Mouse (Mus musculus) CH12.LX (cell line): Measurements from ENCODE around the gene Pdcd6. TPM values are rescaled to one million over a fixed set of nuclear protein-coding genes. Genes with fewer than 3 reads are reported as not detected.

Source experiments
- DNase-seq: peaks from one replicate; pipeline ENCODE4 v3.0.0-alpha.2; 2013; ENCODE audit errors: extremely low read depth
- H3K27ac ChIP-seq: 2 replicates; pipeline ENCODE4 v1.5.1; 2012; ENCODE audit warnings: low read depth, mild to moderate bottlenecking, control low read depth, moderate library complexity; ENCODE audit not compliant: insufficient read depth
- H3K27me3 ChIP-seq: replicated peaks from 2 replicates; pipeline ENCODE3; 2012; ENCODE audit warnings: inconsistent platforms
- H3K36me3 ChIP-seq, 2 experiments: replicated peaks in 1 of 2; 2 replicates each; pipeline versions ENCODE3 to v1.6.1; 2012; ENCODE audit warnings: inconsistent platforms in 1 of 2, low read length in 1 of 2, mild to moderate bottlenecking in 1 of 2, mixed read lengths in 1 of 2, moderate library complexity in 1 of 2; ENCODE audit not compliant: control insufficient read depth in 1 of 2, insufficient read depth in 1 of 2
- H3K4me1 ChIP-seq, 2 experiments: 2 replicates each; pipeline ENCODE4 v1.6.1; 2012; ENCODE audit warnings: inconsistent platforms in 1 of 2, moderate library complexity in 1 of 2; ENCODE audit not compliant: insufficient read depth in 2 of 2, control insufficient read depth in 1 of 2
- H3K4me2 ChIP-seq: 2 replicates; pipeline ENCODE4 v1.6.1; 2012; ENCODE audit warnings: low read depth, mild to moderate bottlenecking, control low read depth; ENCODE audit not compliant: poor library complexity, insufficient read depth, severe bottlenecking
- H3K4me3 ChIP-seq, 3 experiments: fragments of 150-350 bp in 1 of 3; sonication (generic) in 1 of 3; replicated peaks in 1 of 3; 2 replicates each; pipeline versions ENCODE3 to v1.5.1; 2011 to 2012; ENCODE audit warnings: low read depth in 2 of 3, low read length in 2 of 3, mild to moderate bottlenecking in 2 of 3, moderate library complexity in 2 of 3, control low read depth in 1 of 3, improper control_type of control experiment in 1 of 3, inconsistent platforms in 1 of 3, mixed read lengths in 1 of 3; ENCODE audit not compliant: poor library complexity in 1 of 3
- H3K79me2 ChIP-seq: replicated peaks from 2 replicates; pipeline ENCODE4 v1.6.1; 2012; ENCODE audit warnings: mild to moderate bottlenecking, moderate library complexity; ENCODE audit not compliant: control insufficient read depth, poor library complexity, insufficient read depth, severe bottlenecking; ENCODE audit errors: extremely low read depth
- H3K9ac ChIP-seq: 2 replicates; pipeline ENCODE4 v1.6.1; 2012; ENCODE audit warnings: low read depth, mild to moderate bottlenecking, control low read depth, moderate library complexity; ENCODE audit not compliant: insufficient read depth
- H3K9me3 ChIP-seq: replicated peaks from 2 replicates; pipeline ENCODE3; 2012; ENCODE audit warnings: low read length, inconsistent platforms, mixed read lengths
- BHLHE40 ChIP-seq: IDR thresholded peaks from 2 replicates; pipeline ENCODE4 v1.6.1; 2011; ENCODE audit warnings: mild to moderate bottlenecking, low read depth, low read length, improper control_type of control experiment
- ELF1 ChIP-seq: IDR thresholded peaks from 2 replicates; pipeline ENCODE4 v1.6.1; 2014; ENCODE audit warnings: low read depth, mild to moderate bottlenecking, inconsistent platforms, low read length, improper control_type of control experiment
- EP300 ChIP-seq: IDR thresholded peaks from 2 replicates; pipeline ENCODE4 v1.6.1; 2011; ENCODE audit warnings: low read length, improper control_type of control experiment
- HCFC1 ChIP-seq: IDR thresholded peaks from 2 replicates; pipeline ENCODE4 v1.6.1; 2012; ENCODE audit warnings: low read depth, mild to moderate bottlenecking, inconsistent platforms, low read length, improper control_type of control experiment
- JUND ChIP-seq: conservative IDR thresholded peaks from 2 replicates; pipeline ENCODE4 v1.6.1; 2011; ENCODE audit warnings: low read depth, low read length, improper control_type of control experiment
- KAT2A ChIP-seq: IDR thresholded peaks from 2 replicates; pipeline ENCODE4 v1.6.1; 2012; ENCODE audit warnings: low read length, improper control_type of control experiment, inconsistent platforms; ENCODE audit not compliant: insufficient replicate concordance
- MAFK ChIP-seq: IDR thresholded peaks from 2 replicates; pipeline ENCODE4 v1.6.1; 2011; ENCODE audit warnings: low read length, improper control_type of control experiment; ENCODE audit not compliant: insufficient replicate concordance
- MAX ChIP-seq: IDR thresholded peaks from 2 replicates; pipeline ENCODE4 v1.6.1; 2011; ENCODE audit warnings: low read length, improper control_type of control experiment
- MAZ ChIP-seq: IDR thresholded peaks from 2 replicates; pipeline ENCODE4 v1.6.1; 2012; ENCODE audit warnings: low read depth, mild to moderate bottlenecking, inconsistent platforms, low read length, improper control_type of control experiment, moderate library complexity
- MEF2A ChIP-seq: IDR thresholded peaks from 2 replicates; pipeline ENCODE4 v1.6.1; 2014; ENCODE audit warnings: low read depth, mild to moderate bottlenecking, inconsistent platforms, low read length, improper control_type of control experiment, borderline replicate concordance
- MYC ChIP-seq: IDR thresholded peaks from 2 replicates; pipeline ENCODE4 v1.6.1; 2011; ENCODE audit warnings: low read depth, mild to moderate bottlenecking, improper control_type of control experiment, low read length
- NRF1 ChIP-seq: IDR thresholded peaks from 2 replicates; pipeline ENCODE4 v1.6.1; 2014; ENCODE audit warnings: low read depth, mild to moderate bottlenecking, inconsistent platforms, low read length, improper control_type of control experiment, moderate library complexity
- RCOR1 ChIP-seq: conservative IDR thresholded peaks from 2 replicates; pipeline ENCODE4 v1.6.1; 2012; ENCODE audit warnings: low read depth, mild to moderate bottlenecking, inconsistent platforms, low read length, improper control_type of control experiment
- SIN3A ChIP-seq: IDR thresholded peaks from 2 replicates; pipeline ENCODE4 v1.6.1; 2012; ENCODE audit warnings: low read length, improper control_type of control experiment, inconsistent platforms
- SMC3 ChIP-seq: IDR thresholded peaks from 2 replicates; pipeline ENCODE4 v1.6.1; 2011; ENCODE audit warnings: low read depth, low read length, improper control_type of control experiment
- TBP ChIP-seq: conservative IDR thresholded peaks from 2 replicates; pipeline ENCODE4 v1.6.1; 2011; ENCODE audit warnings: low read depth, low read length, improper control_type of control experiment
- UBTF ChIP-seq: IDR thresholded peaks from 2 replicates; pipeline ENCODE4 v1.6.1; 2012; ENCODE audit warnings: low read depth, mild to moderate bottlenecking, inconsistent platforms, low read length, improper control_type of control experiment, moderate library complexity
- USF1 ChIP-seq: IDR thresholded peaks from 2 replicates; pipeline ENCODE4 v1.6.1; 2014; ENCODE audit warnings: low read depth, mild to moderate bottlenecking, inconsistent platforms, low read length, improper control_type of control experiment
- USF2 ChIP-seq: conservative IDR thresholded peaks from 2 replicates; pipeline ENCODE4 v1.6.1; 2011; ENCODE audit warnings: low read depth, low read length, improper control_type of control experiment
- ZC3H11A ChIP-seq: IDR thresholded peaks from 2 replicates; pipeline ENCODE4 v1.6.1; 2012; ENCODE audit warnings: low read depth, mild to moderate bottlenecking, inconsistent platforms, low read length, improper control_type of control experiment
- ZKSCAN1 ChIP-seq: IDR thresholded peaks from 2 replicates; pipeline ENCODE4 v1.6.1; 2012; ENCODE audit warnings: low read depth, inconsistent platforms, low read length, improper control_type of control experiment, borderline replicate concordance
- ZMIZ1 ChIP-seq: IDR thresholded peaks from 2 replicates; pipeline ENCODE4 v1.6.1; 2012; ENCODE audit warnings: low read depth, mild to moderate bottlenecking, inconsistent platforms, low read length, improper control_type of control experiment
- dilution Hi-C: fragments of 300-500 bp; cut with MboI; formaldehyde crosslinking; loops from 2 replicates; pipeline ENCODE4 v1.14.3; 2020; ENCODE audit warnings: low sequenced_read_pairs; ENCODE audit not compliant: extremely low pct_unique_long_range_greater_than_20kb, extremely low pct_ligation_motif_present
- in situ Hi-C: fragments of 300-500 bp; cut with MboI; formaldehyde crosslinking; loops from 3 replicates; pipeline ENCODE4 v1.14.3; 2019; ENCODE audit warnings: low sequenced_read_pairs, low pct_ligation_motif_present, low pct_unique_long_range_greater_than_20kb, mixed read lengths
- polyA plus RNA-seq: library from polyadenylated mRNA; unstranded; fragments of >175 nt; gene quantifications from 2 replicates; pipeline ENCODE4 v1.2.1, GENCODE M21; 2012; ENCODE audit warnings: low read depth; ENCODE audit not compliant: insufficient read length
- total RNA-seq, 2 experiments: library from RNA; depleted of rRNA; stranded (reverse); fragments of 300-350 nt in 1 of 2; fragments of >200 nt in 1 of 2; gene quantifications; 2 replicates each; pipeline ENCODE4 v1.2.3; 2012 to 2014

Pdcd6 gene
- total and polyA plus RNA-seq, 3 experiments: 124 to 213 (median 136) TPM

- Histone ChIP-seq H3K4me1 (peaks cover 0 to 11% of the 10 kb centered on the region in 2 experiments; a peak in 2 of 4 replicates), H3K9me3 (no peaks in the 10 kb centered on the region), H3K79me2 (no peaks in the 10 kb centered on the region; the same call in 1 of the 2 replicates), H3K4me3 (no peak overlapping the region), H3K27me3 (no peaks in the 10 kb centered on the region), H3K4me2 (no peak overlapping the region), H3K9ac (no peak overlapping the region), H3K36me3 (peaks cover 19 to 51% of the 10 kb centered on the region in 2 experiments), H3K27ac (no peak overlapping the region)
- no peak for DNase-seq
- TF ChIP-seq USF1 (no peak), KAT2A (no peak), BHLHE40 (no peak), SIN3A (no peak), UBTF (no peak), TBP (no peak), MYC (no peak), ELF1 (no peak), ZKSCAN1 (no peak), MAZ (no peak), MAFK (no peak), SMC3 (no peak)
- dilution Hi-C loops: no loop called here
- in situ Hi-C loops: no loop called here
Measured at GRCm38 (mm10) chr13:74363176-74363858, 45.9 kb upstream of the Pdcd6 start.

DNA sequence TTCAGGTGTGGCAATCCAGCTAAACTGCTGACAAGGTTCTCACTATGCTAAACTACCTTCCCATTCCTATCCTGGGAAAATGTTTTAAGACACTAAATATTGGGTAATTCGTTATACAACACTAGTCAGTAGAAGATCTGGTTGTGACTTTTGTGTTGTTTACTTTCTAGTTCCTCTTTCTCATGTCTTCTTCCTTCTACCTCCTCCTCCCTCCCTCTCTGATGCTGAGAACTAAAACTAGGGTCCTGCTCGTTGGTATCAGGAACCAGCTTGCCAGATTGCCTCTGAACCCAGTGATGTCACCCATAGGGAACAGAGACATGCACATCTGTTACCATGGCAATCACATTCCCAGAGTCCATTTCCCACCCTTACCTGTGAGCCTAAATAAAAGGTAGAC, 44.8 kb upstream of the Pdcd6 start:
- Histone ChIP-seq H3K36me3 (peaks cover 26 to 60% of the 10 kb centered on the region in 2 experiments), H3K27me3 (no peaks in the 10 kb centered on the region), H3K4me3 (no peak overlapping the region), H3K4me2 (no peak overlapping the region), H3K9me3 (no peaks in the 10 kb centered on the region), H3K4me1 (peaks cover 0 to 9% of the 10 kb centered on the region in 2 experiments; a peak in 2 of 4 replicates), H3K9ac (no peak overlapping the region), H3K79me2 (no peaks in the 10 kb centered on the region; the same call in 1 of the 2 replicates), H3K27ac (no peak overlapping the region)
- TF ChIP-seq MEF2A: no peak
- TF ChIP-seq UBTF: no peak
- no peak for TF ChIP-seq KAT2A
- no peak for TF ChIP-seq JUND
- TF ChIP-seq ZKSCAN1: no peak
- TF ChIP-seq HCFC1: no peak
- no peak for TF ChIP-seq RCOR1
- no peak for TF ChIP-seq ZC3H11A
- no peak for TF ChIP-seq EP300
- no peak for TF ChIP-seq MAX
- TF ChIP-seq NRF1: no peak
- TF ChIP-seq ZMIZ1: no peak
- no peak for TF ChIP-seq USF2
- in situ Hi-C loops (no loop called here), dilution Hi-C loops (no loop called here)
- DNase-seq: no peak
